11 mouse cellular contexts compared by ENCODE assay signal in the genomic region with DNA sequence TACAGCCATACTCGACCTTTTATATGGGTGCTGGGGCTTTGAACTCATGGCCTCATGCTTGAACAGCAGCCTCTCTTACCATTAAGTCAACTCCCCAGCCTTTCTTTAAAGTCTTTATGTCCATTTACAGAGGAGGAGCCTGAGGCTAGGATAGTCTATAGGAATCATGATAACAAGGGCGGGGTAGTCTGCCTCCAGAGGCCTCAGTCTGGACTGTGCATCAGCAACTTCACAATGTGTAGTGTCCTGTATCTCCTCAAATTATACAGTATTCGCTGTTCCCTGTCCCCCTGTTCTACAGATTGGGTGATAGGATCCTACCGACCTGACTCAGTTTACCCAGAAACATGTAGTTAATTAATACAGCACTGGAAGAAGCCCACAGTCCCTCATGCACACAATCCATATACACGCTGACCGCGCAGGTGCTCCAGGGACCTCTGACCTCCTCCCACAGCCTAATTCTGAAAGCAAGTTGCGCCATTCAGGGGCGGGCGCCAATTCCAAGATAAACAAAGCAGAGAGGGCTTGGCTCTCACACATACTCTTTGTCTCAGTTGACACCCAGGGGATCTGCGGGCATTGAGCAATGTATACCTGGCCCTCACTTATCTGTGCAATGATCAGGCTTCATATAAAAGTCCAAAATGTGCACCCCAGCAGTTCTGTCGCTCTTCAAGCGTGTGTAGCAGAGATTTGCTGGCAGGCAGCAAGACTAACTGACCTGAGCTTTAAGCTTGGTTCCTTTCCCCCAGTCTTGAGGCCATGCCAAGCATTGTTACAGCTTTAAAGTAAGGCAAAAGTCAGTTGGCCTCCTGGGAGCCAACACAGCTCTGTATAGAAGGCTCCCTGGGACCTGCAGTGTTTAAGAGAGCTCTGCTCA.
DNase-seq lines count a peak whose midpoint lies in the region; ATAC-seq lines count a peak whose summit lies in the region.
"Had no signal": no experiment of that assay in that cellular context is flagged by ENCODE, and none has a peak within 500 bp of the region (broad histone marks: within the 10 kb centered on the region; RNA-seq: fewer than 3 reads in every experiment).

No protein-coding gene starts in this region.

- no peak overlapping the region for H3K9ac ChIP-seq in heart, embryonic 13.5 days
- no peak overlapping the region for H3K9ac ChIP-seq in liver, embryonic 16.5 days (ENCODE audit: low read depth, low read length)
- no peak overlapping the region for H3K9ac ChIP-seq in forebrain, embryonic 12.5 days
- H3K9ac ChIP-seq: forebrain, embryonic 15.5 days had no signal

- no peak overlapping the region for H3K4me3 ChIP-seq in heart, embryonic 13.5 days
- H3K4me3 ChIP-seq in liver, embryonic 16.5 days (ENCODE audit: low read depth, low read length): no peak overlapping the region
- no peak overlapping the region for H3K4me3 ChIP-seq in forebrain, embryonic 12.5 days (replicated peaks)
- H3K4me3 ChIP-seq: forebrain, embryonic 15.5 days had no signal

- peaks cover 13% of the 10 kb centered on the region for H3K36me3 ChIP-seq in heart, embryonic 13.5 days
- no peaks in the 10 kb centered on the region for H3K36me3 ChIP-seq in liver, embryonic 16.5 days (ENCODE audit: control insufficient read depth, insufficient read depth)
- no peaks in the 10 kb centered on the region for H3K36me3 ChIP-seq in forebrain, embryonic 12.5 days (replicated peaks)
- H3K36me3 ChIP-seq: forebrain, embryonic 15.5 days had no signal

- H3K27me3 ChIP-seq in heart, embryonic 13.5 days (replicated peaks): no peaks in the 10 kb centered on the region
- no peaks in the 10 kb centered on the region for H3K27me3 ChIP-seq in liver, embryonic 16.5 days (ENCODE audit: control insufficient read depth, insufficient read depth, low read depth, low read length)
- H3K27me3 ChIP-seq in forebrain, embryonic 12.5 days: no peaks in the 10 kb centered on the region
- H3K27me3 ChIP-seq: forebrain, embryonic 15.5 days had no signal

- H3K9me3 ChIP-seq in heart, embryonic 13.5 days: no peaks in the 10 kb centered on the region
- no peaks in the 10 kb centered on the region for H3K9me3 ChIP-seq in liver, embryonic 16.5 days (replicated peaks; ENCODE audit: control insufficient read depth, low read length)
- no peaks in the 10 kb centered on the region for H3K9me3 ChIP-seq in forebrain, embryonic 12.5 days
- H3K9me3 ChIP-seq: forebrain, embryonic 15.5 days had no signal

- DNase-seq in 3T3-L1 (ENCODE audit: low read depth, low spot score) (peak; percentile 51), adipocyte (ENCODE audit: low spot score) (peak; percentile 92)
- no peak for DNase-seq in spleen, postnatal 14 days (ENCODE audit: low spot score in 2 of 2)
- no peak for DNase-seq in spleen, postnatal 4 days (ENCODE audit: low spot score in 2 of 2)
- DNase-seq in urinary bladder, adult 2 months (ENCODE audit: low spot score): no peak
- DNase-seq: thymus, postnatal 4 days had no signal

- no peak overlapping the region for H3K4me2 ChIP-seq in heart, embryonic 13.5 days
- H3K4me2 ChIP-seq in liver, embryonic 16.5 days (ENCODE audit: low read depth, low read length): no peak overlapping the region
- no peak overlapping the region for H3K4me2 ChIP-seq in forebrain, embryonic 12.5 days
- H3K4me2 ChIP-seq: forebrain, embryonic 15.5 days; midbrain, embryonic 11.5 days had no signal

- no peak for ATAC-seq in heart, embryonic 13.5 days (ENCODE audit: extremely low read depth, insufficient number of reproducible peaks, low FRiP score, low TSS enrichment)
- peak; percentile 90 for ATAC-seq in liver, embryonic 16.5 days (ENCODE audit: low read depth)
- ATAC-seq in forebrain, embryonic 12.5 days (ENCODE audit: low FRiP score): no peak
- ATAC-seq: forebrain, embryonic 15.5 days had no signal

- 72% methylated on average over 13 of the region's 13 CpGs for WGBS in heart, embryonic 13.5 days
- WGBS in liver, embryonic 16.5 days (ENCODE audit: insufficient replicate concordance): 57% methylated on average over 13 of the region's 13 CpGs
- 86% methylated on average over 13 of the region's 13 CpGs for WGBS in forebrain, embryonic 12.5 days

- peaks cover 49% of the 10 kb centered on the region for H3K4me1 ChIP-seq in heart, embryonic 13.5 days
- H3K4me1 ChIP-seq in liver, embryonic 16.5 days (ENCODE audit: control insufficient read depth, low read depth, low read length): peaks cover 8% of the 10 kb centered on the region
- 0 out of 2 replicates have a peak, but pooled peaks cover 4% of the 10 kb centered on the region for H3K4me1 ChIP-seq in forebrain, embryonic 12.5 days
- H3K4me1 ChIP-seq: forebrain, embryonic 15.5 days had no signal

- peak overlapping the region; percentile 53 for H3K27ac ChIP-seq in heart, embryonic 13.5 days (replicated peaks)
- H3K27ac ChIP-seq in liver, embryonic 16.5 days (ENCODE audit: low read length): peak overlapping the region; percentile 84
- H3K27ac ChIP-seq in forebrain, embryonic 12.5 days: no peak overlapping the region
- H3K27ac ChIP-seq: forebrain, embryonic 15.5 days had no signal

Comparison
In these comparisons a context has a peak if more than half of its experiments do, and no peak if none do; other contexts are left out.
1. DNase-seq: peak in 3T3-L1 (single experiment) and adipocyte (single experiment); none in spleen, postnatal 14 days (0 of 2), spleen, postnatal 4 days (0 of 2) and urinary bladder, adult 2 months (single experiment).